12 mouse cellular contexts compared by ENCODE assay signal in genomic region chr11:60334124-60334523, GRCm38 (mm10). TPM values are rescaled to one million over a fixed set of nuclear protein-coding genes. Genes with fewer than 3 reads are reported as not detected.
DNase-seq lines count a peak whose midpoint lies in the region; ATAC-seq lines count a peak whose summit lies in the region.
"Had no signal": no experiment of that assay in that cellular context is flagged by ENCODE, and none has a peak within 500 bp of the region (broad histone marks: within the 10 kb centered on the region; RNA-seq: fewer than 3 reads in every experiment).

No protein-coding gene starts in this region.

- H3K9me3 ChIP-seq in heart, embryonic 13.5 days: no peaks in the 10 kb centered on the region
- H3K9me3 ChIP-seq in lung, embryonic 16.5 days (ENCODE audit: control insufficient read depth, low read length): no peaks in the 10 kb centered on the region
- H3K9me3 ChIP-seq: G1E; liver, embryonic 15.5 days; midbrain, embryonic 12.5 days had no signal

- H3K27ac ChIP-seq in heart, embryonic 13.5 days (replicated peaks): peak overlapping the region; percentile 56
- peak overlapping the region; percentile 21; the same call in 1 of the 2 replicates for H3K27ac ChIP-seq in lung, embryonic 16.5 days (ENCODE audit: low read length)
- H3K27ac ChIP-seq: kidney, postnatal 0 days; liver, embryonic 15.5 days; midbrain, embryonic 12.5 days had no signal

- DNase-seq in heart, postnatal 10 days: no peak
- DNase-seq in lung, postnatal 36 days: no peak
- DNase-seq in T-cell, adult 2 months (ENCODE audit: low spot score): peak; percentile 37
- DNase-seq in thymus, postnatal 14 days: peak; percentile 77
- no peak for DNase-seq in adipocyte (ENCODE audit: low spot score)

- H3K36me3 ChIP-seq in heart, embryonic 13.5 days: peaks cover 11% of the 10 kb centered on the region; the same call in 1 of the 2 replicates
- H3K36me3 ChIP-seq in lung, embryonic 16.5 days (ENCODE audit: control insufficient read depth, insufficient read depth, low read length): no peaks in the 10 kb centered on the region
- H3K36me3 ChIP-seq: liver, embryonic 15.5 days; midbrain, embryonic 12.5 days had no signal

- WGBS in heart, embryonic 13.5 days: 64% methylated on average over 3 of the region's 3 CpGs
- 49% methylated on average over 3 of the region's 3 CpGs for WGBS in lung, embryonic 16.5 days

- intact Hi-C loops in heart, postnatal 10 days (cut with DNase I): no loop called here

- ATAC-seq in heart, embryonic 13.5 days (ENCODE audit: extremely low read depth, insufficient number of reproducible peaks, low FRiP score, low TSS enrichment): no peak
- no peak for ATAC-seq in lung, embryonic 16.5 days (ENCODE audit: low read depth)
- no peak for ATAC-seq in monocyte, adult 5-6 weeks (replicated peaks; ENCODE audit: insufficient number of reproducible peaks, low FRiP score, low TSS enrichment, poor library complexity, severe bottlenecking)

- H3K9ac ChIP-seq in heart, embryonic 13.5 days: no peak overlapping the region
- H3K9ac ChIP-seq in lung, embryonic 16.5 days (ENCODE audit: low read length): no peak overlapping the region
- H3K9ac ChIP-seq: liver, embryonic 15.5 days; midbrain, embryonic 12.5 days had no signal

- no peak overlapping the region for H3K4me2 ChIP-seq in heart, embryonic 13.5 days
- no peak overlapping the region for H3K4me2 ChIP-seq in lung, embryonic 16.5 days (ENCODE audit: low read depth, low read length)
- H3K4me2 ChIP-seq: liver, embryonic 15.5 days; midbrain, embryonic 12.5 days had no signal

- peaks cover 9% of the 10 kb centered on the region for H3K4me1 ChIP-seq in heart, embryonic 13.5 days
- H3K4me1 ChIP-seq in lung, embryonic 16.5 days (replicated peaks; ENCODE audit: control insufficient read depth, insufficient read depth, low read length): peaks cover 14% of the 10 kb centered on the region
- H3K4me1 ChIP-seq: midbrain, embryonic 12.5 days had no signal

- no peaks in the 10 kb centered on the region for H3K27me3 ChIP-seq in heart, embryonic 13.5 days (replicated peaks)
- no peaks in the 10 kb centered on the region for H3K27me3 ChIP-seq in lung, embryonic 16.5 days (ENCODE audit: control insufficient read depth, insufficient read depth, low read depth, low read length)
- H3K27me3 ChIP-seq: liver, embryonic 15.5 days; midbrain, embryonic 12.5 days had no signal

- no peak overlapping the region for H3K4me3 ChIP-seq in heart, embryonic 13.5 days
- H3K4me3 ChIP-seq in lung, embryonic 16.5 days (ENCODE audit: low read length): no peak overlapping the region
- H3K4me3 ChIP-seq: liver, embryonic 15.5 days; midbrain, embryonic 12.5 days had no signal

RNA-seq across cellular contexts. Expression of gene Tom1l2, which starts 18.6 kb away (rescaled TPM):
- polyA plus RNA-seq in heart, embryonic 13.5 days (2015; fragmentation: Nextera tagmentation; extraction: Ambion mirVana): 27.5 and 28.7 TPM in 2 replicates
- total RNA-seq in heart, postnatal 10 days (2021): 100 to 1,000 TPM in 1 of 2 experiments, 10 to 100 TPM in 1; 97.3 to 100 TPM
- polyA plus RNA-seq in lung, embryonic 16.5 days (2015; fragmentation: Nextera tagmentation; extraction: Ambion mirVana): 29.6 and 33.4 TPM in 2 replicates
- total RNA-seq in monocyte, adult 5-6 weeks (2017): 4.2 to 14.6 TPM (median 9.3 TPM) in 3 replicates

RNA-seq across cellular contexts. Expression of gene Drc3, which starts 19.0 kb away (rescaled TPM):
- 2.4 TPM in 2 replicates for polyA plus RNA-seq in heart, embryonic 13.5 days (2015; fragmentation: Nextera tagmentation; extraction: Ambion mirVana)
- total RNA-seq in heart, postnatal 10 days (2021): 1 to 10 TPM; 1.6 to 2.3 TPM
- polyA plus RNA-seq in lung, embryonic 16.5 days (2015; fragmentation: Nextera tagmentation; extraction: Ambion mirVana): 11.2 and 11.3 TPM in 2 replicates
- 0.39 TPM in 1 of 3 replicates, not detected in the others for total RNA-seq in monocyte, adult 5-6 weeks (2017)

Comparison
In these comparisons a context has a peak if more than half of its experiments do, and no peak if none do; other contexts are left out.
1. DNase-seq: peak in T-cell, adult 2 months (single experiment) and thymus, postnatal 14 days (single experiment); none in heart, postnatal 10 days (0 of 2), lung, postnatal 36 days (single experiment) and adipocyte (single experiment).